Mouse (Mus musculus) liver, postnatal 0 days (tissue): Measurements from ENCODE around the gene Hspb2. TPM values are rescaled to one million over a fixed set of nuclear protein-coding genes. Genes with fewer than 3 reads are reported as not detected.
A peak's percentile ranks its signal among the peaks of the same experiment; 100 is the strongest.

Experiments used
- ATAC-seq: fragments of 200-750 bp; cut with Nextera tagmentation; 2 replicates; pipeline ENCODE4 v1.8.0; 2017; ENCODE audit warnings: mild to moderate bottlenecking, moderate library complexity
- DNase-seq: peaks from one replicate; pipeline ENCODE4 v3.0.0-alpha.2; 2016
- H3K27ac ChIP-seq: fragments of 300-500 bp; sonication (generic); 2 replicates; pipeline ENCODE4 v1.5.1; 2014; ENCODE audit warnings: antibody characterized with exemption, moderate library complexity, mild to moderate bottlenecking, low read depth
- H3K27me3 ChIP-seq: fragments of 300-500 bp; sonication (generic); 2 replicates; pipeline ENCODE4 v1.6.1; 2014; ENCODE audit warnings: low read length, control low read depth, mixed read lengths; ENCODE audit not compliant: insufficient read depth
- H3K36me3 ChIP-seq: fragments of 300-500 bp; sonication (generic); replicated peaks from 2 replicates; pipeline ENCODE4 v1.6.1; 2014; ENCODE audit warnings: mild to moderate bottlenecking, control low read depth, low read length, moderate library complexity, mixed read lengths; ENCODE audit not compliant: insufficient read depth
- H3K4me1 ChIP-seq: fragments of 300-500 bp; sonication (generic); 2 replicates; pipeline ENCODE4 v1.6.1; 2014; ENCODE audit warnings: antibody characterized with exemption, mild to moderate bottlenecking, control low read depth; ENCODE audit not compliant: insufficient read depth
- H3K4me2 ChIP-seq: fragments of 300-500 bp; sonication (generic); 2 replicates; pipeline ENCODE4 v1.6.1; 2014; ENCODE audit warnings: low read depth, mild to moderate bottlenecking, low read length, moderate library complexity, mixed read lengths
- H3K4me3 ChIP-seq: fragments of 300-500 bp; sonication (generic); 2 replicates; pipeline ENCODE4 v1.5.1; 2014; ENCODE audit warnings: low read depth, low read length
- H3K9ac ChIP-seq: fragments of 300-500 bp; sonication (generic); replicated peaks from 2 replicates; pipeline ENCODE4 v1.6.1; 2014; ENCODE audit warnings: mild to moderate bottlenecking, moderate library complexity
- H3K9me3 ChIP-seq: fragments of 300-500 bp; sonication (generic); 2 replicates; pipeline ENCODE4 v1.6.1; 2016; ENCODE audit warnings: mild to moderate bottlenecking, control low read depth, low read length, mixed read lengths
- CTCF ChIP-seq: sonication (generic); IDR thresholded peaks from 2 replicates; pipeline ENCODE4 v1.5.1; 2016; ENCODE audit warnings: antibody characterized with exemption, low read depth
- EP300 ChIP-seq: IDR thresholded peaks from 2 replicates; pipeline ENCODE4 v1.6.1; 2016; ENCODE audit warnings: antibody characterized with exemption, low read depth, mild to moderate bottlenecking
- WGBS: fragments of 180-500 bp; shearing (Covaris S2); extraction: QIAGEN DNeasy Blood & Tissue Kit; methylation state at CpG from one replicate; pipeline ENCODE4 v1.1.7; 2014; ENCODE audit not compliant: insufficient replicate concordance; 5-methylcytosine and 5-hydroxymethylcytosine counted together
- polyA plus RNA-seq: library from polyadenylated mRNA; unstranded; fragments of >200 nt; fragmentation: Nextera tagmentation; extraction: Ambion mirVana; gene quantifications from 2 replicates; pipeline ENCODE4 v1.2.1, GENCODE M21; 2015

Hspb2 gene
- polyA plus RNA-seq, 1 experiment from 2014 or later: 0.86 TPM

DNA sequence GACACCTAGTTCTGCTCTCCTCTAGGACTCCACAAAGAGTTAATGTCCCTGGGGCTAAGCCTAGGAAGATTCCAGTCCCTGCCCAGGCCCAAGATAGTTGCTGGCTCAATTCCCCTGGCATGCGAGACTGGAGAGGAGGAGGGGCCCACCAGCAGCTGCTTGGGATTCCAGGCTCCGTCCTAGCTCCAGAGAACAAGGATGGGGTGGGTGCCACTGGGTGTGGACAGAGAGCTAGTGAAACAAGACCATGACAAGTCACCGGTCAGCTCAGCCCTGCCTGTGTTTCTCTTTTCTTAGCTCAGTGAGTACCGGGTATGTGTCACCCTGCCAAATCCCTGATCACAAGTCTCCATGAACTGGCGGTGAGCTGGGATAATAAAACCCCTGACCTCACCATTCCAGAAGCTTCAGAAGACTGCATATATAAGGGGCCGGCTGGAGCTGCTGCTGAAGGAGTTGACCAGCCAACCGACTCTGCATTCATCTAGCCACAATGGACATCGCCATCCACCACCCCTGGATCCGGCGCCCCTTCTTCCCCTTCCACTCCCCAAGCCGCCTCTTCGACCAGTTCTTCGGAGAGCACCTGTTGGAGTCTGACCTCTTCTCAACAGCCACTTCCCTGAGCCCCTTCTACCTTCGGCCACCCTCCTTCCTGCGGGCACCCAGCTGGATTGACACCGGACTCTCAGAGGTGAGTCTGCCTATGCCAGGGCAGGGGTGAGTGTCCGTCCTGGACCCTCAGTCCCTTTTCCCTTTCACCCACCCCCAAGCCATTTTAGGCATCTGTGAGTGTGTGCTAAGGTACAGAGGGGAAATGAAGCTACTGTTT, 846 bp upstream of the Hspb2 start:
- no peaks in the 10 kb centered on the region for H3K27me3 ChIP-seq
- TF ChIP-seq EP300: no peak
- TF ChIP-seq CTCF: no peak
- DNase-seq: no peak
- no peak for ATAC-seq
- H3K9ac ChIP-seq: no peak overlapping the region
- 0 out of 2 replicates have a peak overlapping the region, but pooled peaks have one; percentile 35 for H3K27ac ChIP-seq
- no peaks in the 10 kb centered on the region for H3K36me3 ChIP-seq
- H3K4me2 ChIP-seq: 0 out of 2 replicates have a peak overlapping the region, but pooled peaks have one; percentile 0
- H3K9me3 ChIP-seq: no peaks in the 10 kb centered on the region
- no peak overlapping the region for H3K4me3 ChIP-seq
- H3K4me1 ChIP-seq: no peaks in the 10 kb centered on the region
- WGBS: 78% methylated on average over 17 of the region's 17 CpGs

DNA sequence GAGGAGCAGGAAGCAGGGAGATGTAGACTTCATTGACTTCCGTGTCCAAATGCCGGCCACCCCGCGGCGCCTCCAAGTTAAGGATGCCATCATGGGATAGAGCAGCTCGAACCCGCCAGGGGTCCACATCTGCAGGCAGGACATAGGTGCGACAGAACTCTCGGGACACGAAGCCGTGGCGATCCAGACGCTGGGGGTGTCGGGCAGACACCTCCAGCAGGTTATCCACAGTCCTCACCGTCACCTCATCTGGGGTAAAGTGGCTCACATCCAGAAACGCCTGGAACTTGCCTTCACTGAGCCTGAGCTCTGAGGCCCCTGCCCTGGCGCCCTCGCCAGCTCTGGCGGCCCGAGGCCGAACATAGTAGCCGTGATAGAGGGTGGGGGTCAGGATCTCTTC, 831 bp downstream of the Hspb2 start, which contains the start of gene Cryab:
Gene Cryab (plus strand): TSS at position 3 of the 400 bp plus-strand sequence.
- Histone ChIP-seq H3K4me3 (no peak within 1 kb of the TSS), H3K4me2 (0 out of 2 replicates have a peak within 1 kb of the TSS, but pooled peaks have one; percentile 13), H3K27ac (peak within 1 kb of the TSS; percentile 35; the same call in 1 of the 2 replicates), H3K36me3 (no peaks in the 10 kb centered on the region), H3K9ac (no peak within 1 kb of the TSS), H3K27me3 (no peaks in the 10 kb centered on the region), H3K4me1 (no peaks in the 10 kb centered on the region), H3K9me3 (no peaks in the 10 kb centered on the region)
- no peak for ATAC-seq
- WGBS: 71% methylated on average over 22 of the region's 22 CpGs
- DNase-seq: no peak
- TF ChIP-seq CTCF: no peak
- TF ChIP-seq EP300: no peak

- H3K27me3 ChIP-seq: no peaks in the 10 kb centered on the region
- WGBS: 75% methylated on average over 6 of the region's 6 CpGs
Measured at GRCm38 (mm10) chr9:50750706-50751105, 1.4 kb downstream of the Hspb2 start.

DNA sequence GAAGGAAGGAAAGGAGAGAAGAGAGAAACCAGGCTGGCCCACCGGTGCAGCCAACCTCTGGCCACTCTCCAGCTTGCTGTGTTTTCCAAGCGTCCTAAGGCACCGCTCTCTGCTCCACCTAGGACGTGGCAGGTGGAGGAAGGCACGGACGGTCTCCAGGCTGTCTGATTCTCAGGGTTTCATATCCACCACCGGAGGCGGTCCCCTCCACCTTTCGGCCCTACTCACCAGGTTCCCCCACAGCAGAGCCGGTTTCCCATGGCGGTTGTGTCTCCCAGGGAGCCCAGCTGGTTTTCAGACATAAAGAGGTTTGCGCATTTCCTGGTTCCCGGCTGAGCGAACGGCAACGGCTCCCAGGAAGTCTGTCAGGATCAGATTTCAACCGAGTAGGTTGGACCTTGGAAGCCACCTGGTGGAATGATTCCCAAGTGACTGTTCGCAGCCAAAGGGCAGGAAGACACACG, 5.9 kb downstream of the Hspb2 start, which contains the start of gene 2310030G06Rik:
Gene 2310030G06Rik (minus strand): TSS at position 323 of the 464 bp plus-strand sequence.
- Histone ChIP-seq H3K27me3 (no peaks in the 10 kb centered on the region), H3K36me3 (no peaks in the 10 kb centered on the region), H3K4me1 (no peaks in the 10 kb centered on the region), H3K9ac (peak within 1 kb of the TSS; percentile 61), H3K9me3 (no peaks in the 10 kb centered on the region), H3K27ac (peak within 1 kb of the TSS; percentile 85), H3K4me2 (peak within 1 kb of the TSS; percentile 53), H3K4me3 (peak within 1 kb of the TSS; percentile 46)
- TF ChIP-seq CTCF (peak; percentile 47), EP300 (no peak)
- peak; percentile 60 for DNase-seq
- WGBS: 9% methylated on average over 19 of the region's 19 CpGs
- peak; percentile 82 for ATAC-seq

More at GRCm38 (mm10) chr9:50750706-50751105, 1.4 kb downstream of the Hspb2 start:
- DNase-seq: no peak
- ATAC-seq: no peak
- H3K27ac ChIP-seq: no peak overlapping the region
- no peak overlapping the region for H3K4me3 ChIP-seq
- no peaks in the 10 kb centered on the region for H3K9me3 ChIP-seq
- no peak overlapping the region for H3K9ac ChIP-seq
- no peaks in the 10 kb centered on the region for H3K36me3 ChIP-seq
- no peak overlapping the region for H3K4me2 ChIP-seq
- no peaks in the 10 kb centered on the region for H3K4me1 ChIP-seq
- TF ChIP-seq CTCF (no peak), EP300 (no peak)

GRCm38 (mm10) chr9:50745806-50746205, 6.3 kb downstream of the Hspb2 start:
- TF ChIP-seq CTCF (no peak), EP300 (no peak)
- DNase-seq (no peak), ATAC-seq (peak; percentile 73)
- no peaks in the 10 kb centered on the region; the same call in 1 of the 2 replicates for H3K36me3 ChIP-seq
- peak overlapping the region; percentile 61 for H3K9ac ChIP-seq
- peak overlapping the region; percentile 46 for H3K4me3 ChIP-seq
- no peaks in the 10 kb centered on the region for H3K27me3 ChIP-seq
- peak overlapping the region; percentile 85 for H3K27ac ChIP-seq
- 26% methylated on average over 7 of the region's 7 CpGs for WGBS
- no peaks in the 10 kb centered on the region for H3K4me1 ChIP-seq
- H3K9me3 ChIP-seq: no peaks in the 10 kb centered on the region
- H3K4me2 ChIP-seq: peak overlapping the region; percentile 53

GRCm38 (mm10) chr9:50742744-50743143, 9.4 kb downstream of the Hspb2 start:
- H3K9ac ChIP-seq: no peak overlapping the region
- no peaks in the 10 kb centered on the region for H3K9me3 ChIP-seq
- peaks cover 2% of the 10 kb centered on the region for H3K4me1 ChIP-seq
- DNase-seq: no peak
- TF ChIP-seq CTCF: no peak
- H3K27me3 ChIP-seq: no peaks in the 10 kb centered on the region
- H3K4me3 ChIP-seq: no peak overlapping the region
- no peaks in the 10 kb centered on the region; the same call in 1 of the 2 replicates for H3K36me3 ChIP-seq
- 57% methylated on average over 2 of the region's 2 CpGs for WGBS
- H3K4me2 ChIP-seq: no peak overlapping the region
- ATAC-seq: no peak
- no peak overlapping the region for H3K27ac ChIP-seq
